Mouse (Mus musculus): Measurements from ENCODE around the gene Jade1.

DNA sequence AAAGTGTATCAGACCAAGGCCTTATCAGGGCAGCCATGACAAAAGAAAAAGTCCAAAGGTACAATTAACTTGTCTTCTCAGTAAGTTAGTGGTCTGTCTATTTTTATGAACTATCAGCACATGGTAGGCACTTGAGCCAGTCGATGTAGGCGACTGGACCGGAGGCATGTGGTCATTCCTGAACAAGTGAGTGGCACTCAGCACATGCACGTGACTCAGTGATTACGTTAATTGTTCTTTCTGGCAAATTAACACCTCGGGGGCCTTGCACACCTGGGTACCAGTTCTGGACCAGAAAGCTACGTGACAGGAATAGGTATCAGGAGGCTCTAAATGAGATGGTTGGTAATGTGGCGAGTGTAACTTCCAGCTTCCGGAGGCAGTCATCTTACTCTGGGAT, 51.5 kb downstream of the Jade1 start:
- TF ChIP-seq CTCF (IDR thresholded peaks at IDR 0.05; ENCODE audit: low read depth): no peak
- no peak for TF ChIP-seq EP300 (optimal IDR thresholded peaks at IDR 0.05)

All from stomach, postnatal 0 days (tissue).